Mouse (Mus musculus) forebrain, embryonic 10.5 days (tissue): ENCODE results near the gene Prrt1. TPM values are rescaled to one million over a fixed set of nuclear protein-coding genes. Genes with fewer than 3 reads are reported as not detected.
A peak's percentile ranks its signal among the peaks of the same experiment; 100 is the strongest.

Source experiments
- DNase-seq: peaks from one replicate; pipeline ENCODE4 v3.0.0-alpha.2; 2017; ENCODE audit warnings: low spot score; ENCODE audit errors: extremely low spot score
- H3K27ac ChIP-seq: fragments of 300-500 bp; sonication (generic); 2 replicates; pipeline ENCODE4 v1.5.1; 2016; ENCODE audit warnings: mild to moderate bottlenecking
- H3K27me3 ChIP-seq: fragments of 300-500 bp; sonication (generic); 2 replicates; pipeline ENCODE4 v1.6.1; 2016; ENCODE audit warnings: mild to moderate bottlenecking; ENCODE audit not compliant: poor library complexity, severe bottlenecking
- H3K36me3 ChIP-seq: fragments of 300-500 bp; sonication (generic); replicated peaks from 2 replicates; pipeline ENCODE4 v1.6.1; 2016; ENCODE audit warnings: mild to moderate bottlenecking, moderate library complexity
- H3K4me1 ChIP-seq: fragments of 300-500 bp; sonication (generic); 2 replicates; pipeline ENCODE4 v1.6.1; 2016
- H3K4me3 ChIP-seq: fragments of 300-500 bp; sonication (generic); 2 replicates; pipeline ENCODE4 v1.5.1; 2016; ENCODE audit warnings: mild to moderate bottlenecking, moderate library complexity
- H3K9me3 ChIP-seq: fragments of 300-500 bp; sonication (generic); 2 replicates; pipeline ENCODE4 v1.6.1; 2016; ENCODE audit warnings: mild to moderate bottlenecking, moderate library complexity
- WGBS: fragments of 180-500 bp; shearing (Covaris S2); methylation state at CpG from one replicate; pipeline ENCODE4 v1.1.7; 2016; 5-methylcytosine and 5-hydroxymethylcytosine counted together
- polyA plus RNA-seq: library from polyadenylated mRNA; unstranded; fragments of >200 nt; fragmentation: Nextera tagmentation; extraction: Ambion mirVana; gene quantifications from 2 replicates; pipeline ENCODE4 v1.2.1, GENCODE M21; 2016

Gene Prrt1
- polyA plus RNA-seq, 1 experiment from 2014 or later: 0.62 TPM

GRCm38 (mm10) chr17:34649106-34649864, 20.0 kb downstream of the Prrt1 start:
- no peaks in the 10 kb centered on the region for H3K9me3 ChIP-seq
- H3K27me3 ChIP-seq: no peaks in the 10 kb centered on the region
- H3K27ac ChIP-seq: no peak overlapping the region
- H3K4me1 ChIP-seq: peaks cover 43% of the 10 kb centered on the region
- H3K4me3 ChIP-seq: peak overlapping the region; percentile 99
- peaks cover 68% of the 10 kb centered on the region for H3K36me3 ChIP-seq
- 91% methylated on average over 18 of the region's 18 CpGs for WGBS
- no peak for DNase-seq

- Histone ChIP-seq H3K27me3 (no peaks in the 10 kb centered on the region), H3K9me3 (no peaks in the 10 kb centered on the region), H3K4me1 (peaks cover 38% of the 10 kb centered on the region), H3K4me3 (no peak overlapping the region), H3K36me3 (peaks cover 79% of the 10 kb centered on the region), H3K27ac (no peak overlapping the region)
- DNase-seq: no peak
- 91% methylated on average over 14 of the region's 14 CpGs for WGBS
These were observed 21.4 kb downstream of the Prrt1 start for GRCm38 (mm10) chr17:34650781-34651180.

GRCm38 (mm10) chr17:34651507-34652221, 22.3 kb downstream of the Prrt1 start:
- Histone ChIP-seq H3K4me1 (peaks cover 37% of the 10 kb centered on the region), H3K36me3 (peaks cover 73% of the 10 kb centered on the region), H3K9me3 (no peaks in the 10 kb centered on the region), H3K27me3 (no peaks in the 10 kb centered on the region), H3K27ac (no peak overlapping the region), H3K4me3 (no peak overlapping the region)
- WGBS: 58% methylated on average over 19 of the region's 19 CpGs
- DNase-seq: no peak

DNA sequence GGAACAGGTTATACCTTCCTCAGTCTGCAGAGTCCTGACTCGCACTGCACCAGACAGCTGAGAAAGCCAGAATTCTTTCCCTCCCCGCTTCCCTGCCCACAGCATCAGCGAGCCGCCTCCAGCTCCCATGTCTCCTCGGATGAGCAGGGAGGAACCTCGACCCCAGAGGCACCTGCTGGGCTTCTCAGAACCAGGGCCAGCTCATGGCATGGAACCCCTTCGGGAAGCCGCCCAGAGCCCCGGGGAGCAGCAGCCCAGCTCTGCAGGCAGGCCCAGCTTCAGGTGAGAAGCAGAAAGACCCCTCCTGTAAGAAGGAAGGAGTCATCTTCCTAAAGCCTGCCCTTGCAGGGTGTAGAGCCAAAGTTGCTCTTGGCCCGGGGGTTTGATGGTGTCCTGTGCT, 23.2 kb downstream of the Prrt1 start:
- peaks cover 73% of the 10 kb centered on the region for H3K36me3 ChIP-seq
- no peaks in the 10 kb centered on the region for H3K27me3 ChIP-seq
- peaks cover 39% of the 10 kb centered on the region for H3K4me1 ChIP-seq
- H3K9me3 ChIP-seq: no peaks in the 10 kb centered on the region
- H3K4me3 ChIP-seq: no peak overlapping the region
- no peak for DNase-seq
- 95% methylated on average over 10 of the region's 10 CpGs for WGBS
- H3K27ac ChIP-seq: no peak overlapping the region

DNA sequence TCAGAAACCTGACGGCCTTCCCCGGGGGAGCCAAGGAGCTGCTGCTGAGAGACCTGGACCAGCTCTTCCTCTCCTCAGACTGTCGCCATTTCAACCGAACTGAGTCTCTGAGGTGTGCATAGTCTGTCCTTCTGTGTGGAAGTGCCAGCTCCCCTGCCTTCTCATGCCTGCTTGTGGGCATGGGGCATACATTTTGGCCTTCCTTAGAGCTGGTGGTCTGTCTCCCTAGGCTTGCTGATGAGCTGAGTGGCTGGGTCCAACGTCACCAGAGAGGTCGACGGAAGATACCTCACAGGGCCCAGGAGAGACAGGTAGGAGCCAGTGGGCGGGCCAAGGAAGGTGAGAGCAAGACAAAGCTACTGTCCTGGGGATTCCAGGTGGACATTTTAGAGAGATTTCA, 23.7 kb downstream of the Prrt1 start:
- 95% methylated on average over 8 of the region's 8 CpGs for WGBS
- no peak for DNase-seq
- H3K27me3 ChIP-seq: no peaks in the 10 kb centered on the region
- H3K27ac ChIP-seq: no peak overlapping the region
- H3K36me3 ChIP-seq: peaks cover 73% of the 10 kb centered on the region
- no peak overlapping the region for H3K4me3 ChIP-seq
- H3K9me3 ChIP-seq: no peaks in the 10 kb centered on the region
- peaks cover 36% of the 10 kb centered on the region for H3K4me1 ChIP-seq

GRCm38 (mm10) chr17:34653746-34654285, 24.5 kb downstream of the Prrt1 start:
- peaks cover 27% of the 10 kb centered on the region for H3K4me1 ChIP-seq
- no peak overlapping the region for H3K4me3 ChIP-seq
- H3K27me3 ChIP-seq: peaks cover 3% of the 10 kb centered on the region; the same call in 1 of the 2 replicates
- DNase-seq: no peak
- H3K27ac ChIP-seq: no peak overlapping the region
- H3K9me3 ChIP-seq: no peaks in the 10 kb centered on the region
- peaks cover 68% of the 10 kb centered on the region for H3K36me3 ChIP-seq
- 63% methylated on average over 9 of the region's 9 CpGs for WGBS

DNA sequence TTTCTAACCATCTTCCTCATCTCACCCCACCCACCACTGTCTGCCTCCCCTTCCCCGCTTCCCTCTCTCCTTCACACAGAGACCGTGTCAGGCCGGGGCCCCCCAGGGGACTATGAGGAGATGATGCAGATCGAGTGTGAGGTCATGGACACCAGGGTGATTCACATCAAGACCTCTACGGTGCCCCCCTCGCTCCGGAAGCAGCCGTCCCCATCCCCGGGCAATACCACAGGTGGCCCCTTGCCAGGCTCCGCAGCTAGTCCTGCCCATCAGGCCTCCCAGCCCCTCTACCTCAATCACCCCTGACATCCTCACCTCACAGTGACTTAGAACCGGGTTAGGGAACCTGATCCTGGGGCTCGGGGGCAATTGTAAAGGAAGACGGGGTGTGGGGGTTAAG, 25.1 kb downstream of the Prrt1 start:
- Histone ChIP-seq H3K4me1 (peaks cover 25% of the 10 kb centered on the region), H3K36me3 (peaks cover 63% of the 10 kb centered on the region), H3K9me3 (no peaks in the 10 kb centered on the region), H3K4me3 (no peak overlapping the region), H3K27me3 (peaks cover 9% of the 10 kb centered on the region), H3K27ac (no peak overlapping the region)
- 94% methylated on average over 13 of the region's 13 CpGs for WGBS
- no peak for DNase-seq

DNA sequence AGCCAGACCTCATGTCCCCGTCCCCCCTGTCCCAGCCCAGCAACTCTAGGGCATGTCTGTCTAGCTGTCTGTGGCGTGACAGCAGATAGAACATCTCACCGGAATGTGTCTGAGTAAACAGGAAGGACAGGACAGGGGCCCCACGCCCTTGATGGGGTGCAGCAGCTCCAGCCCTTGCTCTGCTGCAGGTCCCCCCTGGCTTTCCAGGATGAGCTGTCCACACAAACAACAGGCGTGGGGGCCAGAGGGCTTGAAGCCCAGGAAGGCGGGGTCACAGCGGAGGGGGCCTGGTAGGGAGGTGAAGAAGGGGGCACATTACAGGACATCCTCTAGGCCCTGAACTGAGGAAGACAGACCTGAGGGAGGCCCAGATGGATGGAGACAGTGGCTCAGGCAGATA, 25.8 kb downstream of the Prrt1 start:
- 88% methylated on average over 7 of the region's 7 CpGs for WGBS
- Histone ChIP-seq H3K27ac (no peak overlapping the region), H3K4me3 (no peak overlapping the region), H3K27me3 (peaks cover 17% of the 10 kb centered on the region), H3K4me1 (peaks cover 25% of the 10 kb centered on the region), H3K9me3 (no peaks in the 10 kb centered on the region), H3K36me3 (peaks cover 55% of the 10 kb centered on the region)
- no peak for DNase-seq

DNA sequence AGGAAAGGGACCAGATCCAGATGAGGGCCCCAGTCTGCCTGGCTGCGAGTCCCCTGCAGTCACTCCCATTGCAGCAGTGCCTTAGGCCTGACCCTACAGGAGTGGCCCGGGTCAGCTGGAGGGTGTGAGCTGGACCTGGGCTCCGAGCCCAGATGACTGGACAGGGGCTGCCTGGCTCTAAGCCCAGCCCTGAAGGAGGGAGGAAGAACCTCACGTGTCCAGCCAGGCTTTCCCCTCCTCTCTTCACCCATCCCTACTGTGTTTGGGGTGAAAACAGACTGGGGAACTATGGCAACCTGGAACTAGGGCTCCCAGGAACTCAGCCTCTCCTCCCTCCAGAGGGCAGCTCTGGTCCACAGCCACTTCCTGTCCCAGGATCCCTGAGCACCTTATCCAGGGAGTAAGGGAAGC, 26.3 kb downstream of the Prrt1 start:
- no peak overlapping the region for H3K27ac ChIP-seq

GRCm38 (mm10) chr17:34656666-34657065, 27.3 kb downstream of the Prrt1 start:
- Histone ChIP-seq H3K36me3 (peaks cover 40% of the 10 kb centered on the region), H3K9me3 (no peaks in the 10 kb centered on the region), H3K27me3 (peaks cover 32% of the 10 kb centered on the region), H3K27ac (no peak overlapping the region), H3K4me1 (peaks cover 37% of the 10 kb centered on the region), H3K4me3 (no peak overlapping the region)
- DNase-seq: no peak
- 62% methylated on average over 8 of the region's 8 CpGs for WGBS

More for the DNA sequence above, 26.3 kb downstream of the Prrt1 start:
- H3K9me3 ChIP-seq: no peaks in the 10 kb centered on the region
- no peak overlapping the region for H3K4me3 ChIP-seq
- H3K4me1 ChIP-seq: peaks cover 29% of the 10 kb centered on the region
- 76% methylated on average over 4 of the region's 4 CpGs for WGBS
- DNase-seq: no peak
- H3K36me3 ChIP-seq: peaks cover 51% of the 10 kb centered on the region
- peaks cover 21% of the 10 kb centered on the region for H3K27me3 ChIP-seq

GRCm38 (mm10) chr17:34657271-34657670, 27.9 kb downstream of the Prrt1 start:
- Histone ChIP-seq H3K27me3 (peaks cover 33% of the 10 kb centered on the region), H3K4me1 (peaks cover 37% of the 10 kb centered on the region), H3K9me3 (no peaks in the 10 kb centered on the region), H3K27ac (no peak overlapping the region), H3K36me3 (peaks cover 34% of the 10 kb centered on the region), H3K4me3 (no peak overlapping the region)
- DNase-seq: no peak
- WGBS: 37% methylated on average over 2 of the region's 2 CpGs

DNA sequence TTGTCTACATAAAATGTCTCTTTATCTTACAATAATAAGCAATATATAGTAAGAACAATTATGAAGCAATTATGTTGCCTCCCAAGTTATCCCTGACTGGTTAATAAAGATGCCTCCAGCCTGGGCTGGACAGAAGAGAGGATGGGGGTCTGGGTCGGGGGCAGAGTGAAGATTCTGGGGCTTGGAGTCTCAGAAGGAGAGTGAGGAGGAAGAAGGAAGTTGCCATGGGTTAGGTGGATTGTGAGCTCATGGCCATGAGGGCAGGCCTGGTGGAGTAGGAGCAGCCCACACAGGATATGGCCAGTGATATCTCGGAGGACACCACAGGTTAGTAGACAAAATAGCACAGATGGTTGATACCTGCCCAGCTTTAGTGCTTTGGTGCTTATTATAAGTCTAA, 28.8 kb downstream of the Prrt1 start:
- 95% methylated on average over 2 of the region's 2 CpGs for WGBS
- H3K27ac ChIP-seq: no peak overlapping the region
- H3K4me1 ChIP-seq: peaks cover 37% of the 10 kb centered on the region
- DNase-seq: no peak
- no peaks in the 10 kb centered on the region for H3K9me3 ChIP-seq
- peaks cover 25% of the 10 kb centered on the region for H3K36me3 ChIP-seq
- H3K4me3 ChIP-seq: no peak overlapping the region
- H3K27me3 ChIP-seq: peaks cover 36% of the 10 kb centered on the region

- Histone ChIP-seq H3K4me1 (peaks cover 37% of the 10 kb centered on the region), H3K27ac (no peak overlapping the region), H3K36me3 (peaks cover 21% of the 10 kb centered on the region), H3K4me3 (no peak overlapping the region), H3K9me3 (no peaks in the 10 kb centered on the region), H3K27me3 (peaks cover 41% of the 10 kb centered on the region)
- no peak for DNase-seq
- 87% methylated on average over 3 of the region's 3 CpGs for WGBS
These were observed 29.3 kb downstream of the Prrt1 start for GRCm38 (mm10) chr17:34658591-34658990.
